Mouse (Mus musculus): ENCODE data around the gene Gm45140. TPM values are rescaled to one million over a fixed set of nuclear protein-coding genes. Genes with fewer than 3 reads are reported as not detected.

The Gm45140 gene
- polyA plus RNA-seq (2014; fragmentation: Illumina TruSeq; extraction: RNeasy Lipid Tissue Mini Kit (QIAGEN cat#74804); ENCODE audit: low read depth, low replicate concordance) = not detected

DNA sequence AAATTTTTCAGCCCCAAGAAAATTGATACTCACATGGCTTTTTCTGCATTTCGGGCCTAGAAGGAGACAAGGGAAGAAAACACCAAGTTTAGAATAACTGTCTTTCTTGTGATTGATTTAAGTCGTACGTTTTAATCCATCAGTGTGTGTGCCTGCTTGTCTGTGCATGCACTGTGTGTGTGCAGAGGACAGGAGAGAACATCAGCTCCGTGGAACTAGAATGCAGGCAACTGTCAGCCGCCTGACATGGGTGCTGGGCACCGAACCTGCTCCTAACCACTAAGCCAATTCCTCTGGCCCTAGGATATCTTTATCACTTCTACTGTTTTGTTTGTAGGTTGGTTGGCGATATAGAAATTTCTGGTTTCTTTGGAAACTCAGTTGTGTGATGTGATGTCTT is at the start of gene Gm45140:
Gm45140 (minus strand) TSS at position 101 of the 400 bp plus-strand sequence.

DNA sequence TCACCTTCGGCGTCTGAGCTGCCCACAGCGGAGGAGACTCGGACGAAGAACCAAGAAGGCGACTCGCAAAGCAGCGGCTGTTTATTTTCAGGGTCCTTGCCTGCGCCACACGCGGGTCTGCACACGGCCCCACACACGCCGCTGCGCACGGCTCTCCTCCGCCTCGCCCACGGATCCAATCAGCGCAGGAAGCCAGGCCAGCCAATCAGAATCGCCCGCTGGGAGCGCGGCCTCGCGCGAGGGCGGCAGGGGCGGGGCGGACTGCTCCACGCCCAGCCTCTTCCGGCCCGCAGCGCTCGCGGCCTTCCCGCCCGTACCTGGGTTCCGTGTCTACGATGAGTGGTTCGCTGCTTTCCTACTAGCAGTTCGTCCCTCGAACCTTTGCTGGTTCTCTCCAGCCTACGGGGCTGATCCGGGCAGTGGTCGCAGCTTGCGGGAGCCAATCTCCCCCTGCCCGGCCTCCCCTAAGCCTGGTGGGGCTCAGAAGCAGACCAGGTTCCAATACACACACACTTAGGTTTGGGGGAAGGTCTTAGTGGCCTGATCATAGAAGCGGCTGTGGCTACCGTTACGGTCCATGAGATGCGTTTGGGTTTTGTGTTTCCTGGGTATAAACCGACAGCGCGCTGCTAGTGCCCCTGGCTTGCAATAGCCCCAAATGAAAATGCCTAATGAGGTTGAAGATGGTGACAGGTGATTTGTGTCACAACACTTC is 15.5 kb upstream of the Gm45140 start, which contains the start of gene Cnbp:
Cnbp (minus strand) TSS at position 207 of the 715 bp plus-strand sequence.

DNA sequence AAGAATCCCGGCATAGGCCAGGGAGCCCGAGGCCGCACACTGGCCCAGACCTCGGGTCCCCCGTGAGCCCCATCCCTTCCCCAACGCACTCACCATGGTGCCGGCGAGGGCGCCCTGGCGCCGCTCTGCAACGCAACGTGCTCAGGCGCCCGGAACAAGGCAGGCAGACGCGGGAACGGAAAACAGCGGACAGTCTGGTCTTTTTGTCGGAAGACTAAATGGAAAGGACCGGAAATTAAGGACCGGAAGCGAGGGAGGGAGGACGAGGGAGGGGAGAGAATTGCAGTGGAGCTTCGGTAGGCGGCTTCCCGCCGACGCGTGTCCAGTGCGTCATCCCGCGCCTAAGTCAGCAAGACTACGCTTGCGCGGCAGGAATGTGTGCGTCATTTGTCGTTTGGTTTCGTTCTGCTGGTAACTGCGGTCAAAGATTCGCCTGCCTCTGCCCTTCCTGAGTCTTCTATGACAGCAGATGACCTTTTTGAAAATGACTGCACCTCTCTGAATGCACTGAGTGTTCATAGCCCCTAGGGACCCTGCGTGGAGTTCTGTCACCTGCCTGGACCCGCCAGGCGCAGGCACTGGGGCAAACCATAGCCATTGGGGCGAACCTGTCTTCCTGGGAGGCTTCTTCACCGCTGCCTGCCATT is 3.1 kb upstream of the Gm45140 start, which contains the start of gene Isy1:
Isy1 (minus strand) TSS at position 248 of the 647 bp plus-strand sequence.

DNA sequence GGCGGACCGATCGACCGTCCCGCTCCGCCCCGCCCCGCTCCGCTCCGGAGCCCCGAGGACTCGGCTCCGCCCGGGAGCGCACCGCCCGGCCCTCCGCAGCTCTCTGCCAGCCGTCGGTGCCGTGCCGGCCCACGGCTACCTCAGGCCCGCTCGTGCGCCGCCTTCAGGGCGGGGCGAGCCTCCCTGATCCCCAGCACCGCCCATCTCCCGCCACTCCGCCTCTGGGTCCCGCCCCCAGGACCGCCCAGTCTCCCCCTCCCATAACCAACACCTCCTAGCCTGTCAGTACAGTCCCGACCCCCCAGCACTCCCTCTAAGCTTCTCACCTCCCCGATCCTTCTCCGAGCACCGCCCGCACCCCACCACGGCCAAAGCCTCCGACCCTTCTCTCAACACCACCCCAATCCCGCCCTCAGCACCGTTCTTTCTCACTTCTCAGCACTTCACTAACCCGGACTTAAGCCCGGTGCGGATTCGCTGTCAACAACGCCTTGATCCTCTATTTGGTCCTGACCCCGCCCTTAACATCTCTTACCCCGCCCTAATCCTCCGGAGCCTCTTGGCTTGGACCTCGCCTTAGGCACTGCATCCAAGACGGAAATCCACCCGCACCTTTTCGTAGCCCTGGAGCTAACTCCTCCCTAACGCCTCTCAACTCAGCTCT is 23.8 kb downstream of the Gm45140 start, which contains the start of gene Rab43:
Rab43 (minus strand) TSS at position 490 of the 664 bp plus-strand sequence.

DNA sequence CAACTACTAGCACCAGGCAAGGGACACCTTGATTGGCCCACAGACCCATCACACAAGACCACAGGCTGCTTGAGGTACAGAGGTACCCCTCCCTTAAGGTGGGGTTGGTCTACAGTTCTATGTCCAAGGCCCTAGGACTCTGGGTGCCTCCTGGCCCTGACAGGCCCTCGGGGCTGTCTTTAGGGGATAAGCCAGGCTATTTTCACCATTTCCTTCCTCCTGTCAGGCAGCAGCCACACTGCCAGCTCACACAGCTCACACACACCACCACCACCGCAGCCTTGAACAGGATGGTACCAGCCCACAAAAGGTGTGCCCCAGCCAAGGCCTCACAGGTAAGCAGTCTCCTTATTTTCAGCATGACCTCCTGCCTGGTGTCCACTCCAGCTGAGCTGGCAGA is 57.8 kb downstream of the Gm45140 start, which contains the start of gene Gp9:
Gp9 (plus strand) TSS at position 231 of the 400 bp plus-strand sequence.

Other genes with a start within 250 kb of the Gm45140 start
- gene Prokr1, start 245.1 kb downstream of the Gm45140 start, polyA plus RNA-seq (2014; fragmentation: Illumina TruSeq; extraction: RNeasy Lipid Tissue Mini Kit (QIAGEN cat#74804); ENCODE audit: low read depth, low replicate concordance) = 0.28 TPM
- 4.9 TPM for gene Aplf, start 163.6 kb downstream of the Gm45140 start, polyA plus RNA-seq (2014; fragmentation: Illumina TruSeq; extraction: RNeasy Lipid Tissue Mini Kit (QIAGEN cat#74804); ENCODE audit: low read depth, low replicate concordance)
- gene Efcc1, start 104.9 kb downstream of the Gm45140 start, polyA plus RNA-seq (2014; fragmentation: Illumina TruSeq; extraction: RNeasy Lipid Tissue Mini Kit (QIAGEN cat#74804); ENCODE audit: low read depth, low replicate concordance) = not detected
- gene Gp9, start 57.7 kb downstream of the Gm45140 start, polyA plus RNA-seq (2014; fragmentation: Illumina TruSeq; extraction: RNeasy Lipid Tissue Mini Kit (QIAGEN cat#74804); ENCODE audit: low read depth, low replicate concordance) = not detected
- 5.8 TPM for gene Rab43, start 23.6 kb downstream of the Gm45140 start, polyA plus RNA-seq (2014; fragmentation: Illumina TruSeq; extraction: RNeasy Lipid Tissue Mini Kit (QIAGEN cat#74804); ENCODE audit: low read depth, low replicate concordance)
- gene Isy1, start 3.0 kb upstream of the Gm45140 start, polyA plus RNA-seq (2014; fragmentation: Illumina TruSeq; extraction: RNeasy Lipid Tissue Mini Kit (QIAGEN cat#74804); ENCODE audit: low read depth, low replicate concordance) = 20.1 TPM
- gene Cnbp, start 15.3 kb upstream of the Gm45140 start, polyA plus RNA-seq (2014; fragmentation: Illumina TruSeq; extraction: RNeasy Lipid Tissue Mini Kit (QIAGEN cat#74804); ENCODE audit: low read depth, low replicate concordance) = 654 TPM
- 18.6 TPM for gene Copg1, start 52.0 kb upstream of the Gm45140 start, polyA plus RNA-seq (2014; fragmentation: Illumina TruSeq; extraction: RNeasy Lipid Tissue Mini Kit (QIAGEN cat#74804); ENCODE audit: low read depth, low replicate concordance)
- gene Hmces, start 78.1 kb upstream of the Gm45140 start, polyA plus RNA-seq (2014; fragmentation: Illumina TruSeq; extraction: RNeasy Lipid Tissue Mini Kit (QIAGEN cat#74804); ENCODE audit: low read depth, low replicate concordance) = 8.3 TPM
- not detected for gene H1fx, start 145.8 kb upstream of the Gm45140 start, polyA plus RNA-seq (2014; fragmentation: Illumina TruSeq; extraction: RNeasy Lipid Tissue Mini Kit (QIAGEN cat#74804); ENCODE audit: low read depth, low replicate concordance)
- gene Rab7, start 209.5 kb upstream of the Gm45140 start, polyA plus RNA-seq (2014; fragmentation: Illumina TruSeq; extraction: RNeasy Lipid Tissue Mini Kit (QIAGEN cat#74804); ENCODE audit: low read depth, low replicate concordance) = 349 TPM
- gene Rpn1, start 248.7 kb upstream of the Gm45140 start, polyA plus RNA-seq (2014; fragmentation: Illumina TruSeq; extraction: RNeasy Lipid Tissue Mini Kit (QIAGEN cat#74804); ENCODE audit: low read depth, low replicate concordance) = 126 TPM

Measured in kidney, adult 10 weeks (tissue).